Mouse (Mus musculus) embryonic facial prominence, embryonic 14.5 days (tissue): Measurements from ENCODE around the gene Col13a1. TPM values are rescaled to one million over a fixed set of nuclear protein-coding genes. Genes with fewer than 3 reads are reported as not detected.

ENCODE experiments used
- ATAC-seq: fragments of 200-750 bp; cut with Nextera tagmentation; 2 replicates; pipeline ENCODE4 v1.8.0; 2017; ENCODE audit warnings: low read depth, moderate number of reproducible peaks, moderate TSS enrichment
- DNase-seq: peaks from one replicate; pipeline ENCODE4 v3.0.0-alpha.2; 2015; ENCODE audit warnings: low spot score
- H3K27ac ChIP-seq: fragments of 300-500 bp; sonication (generic); replicated peaks from 2 replicates; pipeline ENCODE4 v1.5.1; 2014; ENCODE audit warnings: low read depth, mild to moderate bottlenecking, low read length, moderate library complexity
- H3K27me3 ChIP-seq: fragments of 300-500 bp; sonication (generic); replicated peaks from 2 replicates; pipeline ENCODE4 v1.6.1; 2014; ENCODE audit warnings: low read length; ENCODE audit not compliant: control insufficient read depth, insufficient read depth
- H3K36me3 ChIP-seq: fragments of 300-500 bp; sonication (generic); 2 replicates; pipeline ENCODE4 v1.6.1; 2014; ENCODE audit warnings: low read length, mixed read lengths; ENCODE audit not compliant: control insufficient read depth, insufficient read depth
- H3K4me1 ChIP-seq: fragments of 300-500 bp; sonication (generic); 2 replicates; pipeline ENCODE4 v1.6.1; 2014; ENCODE audit warnings: antibody characterized with exemption, low read length; ENCODE audit not compliant: control insufficient read depth, insufficient read depth
- H3K4me2 ChIP-seq: fragments of 300-500 bp; sonication (generic); 2 replicates; pipeline ENCODE4 v1.6.1; 2014; ENCODE audit warnings: low read depth, mild to moderate bottlenecking, low read length, moderate library complexity, mixed read lengths
- H3K4me3 ChIP-seq: fragments of 300-500 bp; sonication (generic); 2 replicates; pipeline ENCODE4 v1.5.1; 2014; ENCODE audit warnings: low read depth, mild to moderate bottlenecking, low read length
- H3K9ac ChIP-seq: fragments of 300-500 bp; sonication (generic); 2 replicates; pipeline ENCODE4 v1.6.1; 2014; ENCODE audit warnings: low read depth, mild to moderate bottlenecking, low read length, moderate library complexity, mixed read lengths
- H3K9me3 ChIP-seq: fragments of 300-500 bp; sonication (generic); 2 replicates; pipeline ENCODE4 v1.6.1; 2016; ENCODE audit warnings: low read length; ENCODE audit not compliant: control insufficient read depth
- WGBS: fragments of 180-500 bp; shearing (Covaris S2); extraction: QIAGEN DNeasy Blood & Tissue Kit; methylation state at CpG from one replicate; pipeline ENCODE4 v1.1.7; 2014; 5-methylcytosine and 5-hydroxymethylcytosine counted together
- polyA plus RNA-seq: library from polyadenylated mRNA; unstranded; fragments of >200 nt; fragmentation: Nextera tagmentation; extraction: Ambion mirVana; gene quantifications from 2 replicates; pipeline ENCODE4 v1.2.1, GENCODE M21; 2014

The Col13a1 gene
- polyA plus RNA-seq, 1 experiment from 2014 or later = 8.7 TPM

DNA sequence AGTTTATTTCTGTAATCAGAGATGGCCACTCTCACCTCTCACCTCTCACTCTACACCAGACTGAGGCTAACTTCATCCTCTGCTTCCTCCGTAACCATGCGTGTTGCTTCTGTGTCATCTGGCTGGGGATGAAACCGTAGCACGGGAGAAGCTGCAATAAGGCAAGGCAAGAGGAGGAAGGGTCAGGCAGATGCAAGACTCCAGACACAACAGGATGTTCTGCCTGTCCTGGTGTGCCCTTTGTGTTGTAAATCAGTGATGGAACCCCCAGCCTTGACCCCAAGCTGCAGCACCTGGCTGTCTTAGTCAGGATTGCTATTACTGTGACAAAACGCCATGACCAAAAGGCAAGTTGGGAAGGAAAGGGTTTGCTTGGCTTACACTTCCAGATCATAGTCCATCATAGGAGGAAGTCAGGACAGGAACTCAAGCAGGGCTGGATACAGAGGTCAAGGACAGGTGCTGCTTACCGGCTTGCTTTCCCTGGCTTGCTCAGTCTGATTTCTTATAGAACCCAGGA, 31.1 kb upstream of the Col13a1 start:
- H3K4me2 ChIP-seq = no peak overlapping the region
- no peaks in the 10 kb centered on the region for H3K36me3 ChIP-seq
- H3K4me3 ChIP-seq = no peak overlapping the region
- H3K27me3 ChIP-seq = no peaks in the 10 kb centered on the region
- 72% methylated on average over 6 of the region's 6 CpGs for WGBS
- H3K27ac ChIP-seq = no peak overlapping the region
- H3K9ac ChIP-seq = no peak overlapping the region
- DNase-seq (no peak), ATAC-seq (no peak)
- H3K9me3 ChIP-seq = no peaks in the 10 kb centered on the region
- H3K4me1 ChIP-seq = peaks cover 5% of the 10 kb centered on the region; the same call in 1 of the 2 replicates

DNA sequence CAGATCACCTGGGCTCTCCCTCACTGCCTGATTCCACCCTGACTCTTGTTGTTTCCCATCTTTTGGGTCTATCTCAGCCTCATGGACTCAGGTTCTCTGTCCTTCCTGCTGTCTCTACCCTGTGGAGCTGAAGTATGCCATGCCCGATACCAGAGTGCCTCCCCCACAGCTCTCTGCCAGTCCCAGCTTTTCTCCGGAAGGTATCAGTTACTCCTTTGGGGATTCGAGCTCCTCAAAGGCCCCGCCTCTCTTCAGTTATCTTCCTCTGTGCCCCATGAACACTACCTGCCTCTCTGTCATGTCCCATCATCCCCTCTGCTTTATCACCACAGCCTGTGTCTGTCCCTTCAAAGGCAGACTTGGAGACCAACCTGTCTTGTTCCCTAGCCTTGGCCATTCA, 29.1 kb upstream of the Col13a1 start:
- Histone ChIP-seq H3K9me3 (no peaks in the 10 kb centered on the region), H3K27ac (no peak overlapping the region), H3K4me2 (no peak overlapping the region), H3K36me3 (no peaks in the 10 kb centered on the region), H3K27me3 (no peaks in the 10 kb centered on the region), H3K9ac (no peak overlapping the region), H3K4me3 (no peak overlapping the region), H3K4me1 (peaks cover 5% of the 10 kb centered on the region; the same call in 1 of the 2 replicates)
- WGBS = 50% methylated on average over 4 of the region's 4 CpGs
- no peak; the same call in 1 of the 2 replicates for ATAC-seq
- DNase-seq = no peak

DNA sequence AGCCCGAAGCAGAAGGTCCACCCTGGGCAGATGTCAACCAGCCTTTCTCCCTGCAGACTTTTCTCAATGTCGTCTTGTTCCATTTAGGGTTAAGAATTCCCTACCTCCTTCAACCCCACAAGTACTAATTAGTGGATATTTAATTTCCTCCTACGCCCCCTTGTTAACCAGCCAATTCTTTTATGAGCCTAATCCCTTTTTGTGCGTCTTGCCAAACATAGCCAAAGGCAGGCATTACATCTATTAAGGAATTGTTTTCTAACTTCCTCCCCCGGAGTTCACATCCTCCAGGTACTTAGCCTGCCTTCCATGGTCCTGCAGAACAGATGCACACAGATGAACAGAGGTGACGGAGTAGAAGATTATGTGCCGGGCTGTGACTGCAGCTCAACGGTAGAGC, 27.5 kb upstream of the Col13a1 start:
- Histone ChIP-seq H3K36me3 (no peaks in the 10 kb centered on the region), H3K9ac (no peak overlapping the region), H3K4me2 (no peak overlapping the region), H3K9me3 (no peaks in the 10 kb centered on the region), H3K27me3 (no peaks in the 10 kb centered on the region), H3K4me1 (peaks cover 5% of the 10 kb centered on the region; the same call in 1 of the 2 replicates), H3K27ac (no peak overlapping the region), H3K4me3 (no peak overlapping the region)
- ATAC-seq (peak; percentile 66; the same call in 1 of the 2 replicates), DNase-seq (peak; percentile 41)
- 56% methylated on average over 8 of the region's 8 CpGs for WGBS

- Histone ChIP-seq H3K9me3 (no peaks in the 10 kb centered on the region), H3K36me3 (no peaks in the 10 kb centered on the region), H3K27me3 (no peaks in the 10 kb centered on the region), H3K4me2 (no peak overlapping the region), H3K27ac (no peak overlapping the region), H3K9ac (no peak overlapping the region), H3K4me1 (no peaks in the 10 kb centered on the region), H3K4me3 (no peak overlapping the region)
- 75% methylated on average over 1 of the region's 1 CpGs for WGBS
- ATAC-seq (no peak), DNase-seq (no peak)
Measured at GRCm38 (mm10) chr10:62000216-62000615, 21.3 kb upstream of the Col13a1 start.

DNA sequence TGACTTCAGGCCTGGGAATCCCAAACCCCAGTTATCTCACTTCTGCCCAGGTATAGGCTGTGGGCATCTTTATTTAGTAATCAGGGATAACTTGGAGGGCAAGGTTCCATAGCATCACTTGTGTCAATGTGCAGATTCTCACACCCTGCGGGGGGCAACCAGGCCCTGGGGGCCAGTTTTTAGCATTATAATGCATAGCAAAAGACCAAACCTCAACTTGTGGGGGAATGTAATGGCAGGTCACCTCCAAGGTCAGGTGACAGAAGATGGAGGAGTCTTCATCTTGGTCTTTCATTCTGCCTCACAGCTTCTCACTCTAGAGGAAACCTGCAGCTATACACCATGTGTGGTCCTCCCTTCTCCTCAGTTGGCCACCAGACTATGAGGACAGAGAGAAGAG, 20.9 kb upstream of the Col13a1 start:
- Histone ChIP-seq H3K4me3 (no peak overlapping the region), H3K27ac (no peak overlapping the region), H3K27me3 (no peaks in the 10 kb centered on the region), H3K36me3 (no peaks in the 10 kb centered on the region), H3K9me3 (no peaks in the 10 kb centered on the region), H3K9ac (no peak overlapping the region), H3K4me1 (no peaks in the 10 kb centered on the region), H3K4me2 (no peak overlapping the region)
- DNase-seq (no peak), ATAC-seq (no peak)
- WGBS = 87% methylated on average over 1 of the region's 1 CpGs

DNA sequence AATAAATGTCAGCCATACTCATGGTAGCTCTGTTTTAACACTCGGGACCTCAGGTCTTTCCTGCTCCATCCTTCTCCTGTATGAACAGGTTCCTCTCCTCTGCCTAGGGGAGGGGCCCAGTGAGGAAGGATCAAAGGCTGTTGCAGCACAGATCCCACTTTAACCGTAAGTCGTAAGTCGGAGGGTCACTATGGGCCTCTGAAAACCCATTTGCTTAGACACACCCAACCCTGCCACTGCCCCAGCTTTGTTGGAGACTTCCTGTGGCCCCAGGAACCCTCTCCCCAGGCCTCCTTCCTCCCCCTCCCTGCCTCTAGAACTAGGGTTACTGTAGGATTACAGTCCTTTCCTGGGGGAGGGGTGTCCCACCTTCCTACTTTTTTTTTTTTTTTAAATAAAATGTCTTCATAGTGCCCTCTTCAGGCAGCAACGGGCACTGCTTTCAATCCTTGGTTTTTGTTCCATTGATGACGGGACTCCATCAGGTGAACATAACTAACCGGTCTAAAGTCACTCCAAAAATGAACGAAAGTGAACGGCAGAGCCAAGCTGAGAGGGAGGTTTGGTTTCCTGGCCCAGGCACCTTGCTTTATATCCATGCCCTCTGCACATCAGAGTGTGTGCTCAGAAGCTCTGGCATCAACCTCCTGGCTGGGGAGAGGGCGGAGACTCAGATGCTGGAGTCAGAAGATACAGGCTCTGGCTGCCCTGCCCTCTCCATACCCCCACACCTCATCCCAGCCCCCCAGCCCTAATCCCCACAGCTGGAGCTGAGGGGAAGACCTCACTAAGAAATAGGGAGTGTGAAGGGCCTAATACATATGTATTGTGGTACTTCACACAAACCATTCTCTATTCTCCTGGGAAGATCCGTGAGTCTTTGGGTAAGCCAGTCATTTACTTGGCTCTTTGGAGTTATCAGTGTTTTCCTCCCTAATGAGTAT, 12.8 kb upstream of the Col13a1 start:
- Histone ChIP-seq H3K4me1 (no peaks in the 10 kb centered on the region; the same call in 1 of the 2 replicates), H3K36me3 (no peaks in the 10 kb centered on the region), H3K27ac (no peak overlapping the region), H3K9ac (no peak overlapping the region), H3K9me3 (no peaks in the 10 kb centered on the region), H3K4me2 (no peak overlapping the region), H3K4me3 (no peak overlapping the region), H3K27me3 (0 out of 2 replicates have a peak, but pooled peaks cover 4% of the 10 kb centered on the region)
- DNase-seq = no peak
- ATAC-seq = no peak; the same call in 1 of the 2 replicates
- 25% methylated on average over 11 of the region's 11 CpGs for WGBS

DNA sequence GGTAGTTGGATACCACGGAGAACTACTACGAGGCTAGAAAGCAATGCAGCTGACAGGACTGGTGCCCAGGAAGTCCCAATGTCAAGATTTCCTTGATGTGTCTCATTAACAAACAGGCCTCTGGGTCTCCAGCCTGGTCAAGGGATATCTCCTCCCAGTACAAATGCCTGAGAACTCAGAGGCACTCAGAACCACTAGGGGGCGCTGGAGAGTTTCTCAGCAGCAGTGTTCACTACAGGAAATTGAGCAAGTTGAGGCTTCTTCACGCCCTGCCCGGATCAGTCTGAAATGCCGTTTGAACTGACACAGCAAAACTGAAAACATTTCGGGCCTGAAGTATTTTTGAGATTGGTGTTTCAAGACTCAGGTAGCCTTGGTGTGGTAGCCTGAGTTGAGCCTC, 1.5 kb upstream of the Col13a1 start:
- no peaks in the 10 kb centered on the region for H3K36me3 ChIP-seq
- no peak overlapping the region for H3K4me3 ChIP-seq
- ATAC-seq (peak; percentile 50), DNase-seq (peak; percentile 92)
- H3K4me2 ChIP-seq = peak overlapping the region; percentile 34
- peaks cover 11% of the 10 kb centered on the region; the same call in 1 of the 2 replicates for H3K4me1 ChIP-seq
- H3K9me3 ChIP-seq = no peaks in the 10 kb centered on the region
- H3K27me3 ChIP-seq = peaks cover 46% of the 10 kb centered on the region
- H3K9ac ChIP-seq = no peak overlapping the region
- WGBS = 4% methylated on average over 7 of the region's 7 CpGs
- no peak overlapping the region for H3K27ac ChIP-seq

DNA sequence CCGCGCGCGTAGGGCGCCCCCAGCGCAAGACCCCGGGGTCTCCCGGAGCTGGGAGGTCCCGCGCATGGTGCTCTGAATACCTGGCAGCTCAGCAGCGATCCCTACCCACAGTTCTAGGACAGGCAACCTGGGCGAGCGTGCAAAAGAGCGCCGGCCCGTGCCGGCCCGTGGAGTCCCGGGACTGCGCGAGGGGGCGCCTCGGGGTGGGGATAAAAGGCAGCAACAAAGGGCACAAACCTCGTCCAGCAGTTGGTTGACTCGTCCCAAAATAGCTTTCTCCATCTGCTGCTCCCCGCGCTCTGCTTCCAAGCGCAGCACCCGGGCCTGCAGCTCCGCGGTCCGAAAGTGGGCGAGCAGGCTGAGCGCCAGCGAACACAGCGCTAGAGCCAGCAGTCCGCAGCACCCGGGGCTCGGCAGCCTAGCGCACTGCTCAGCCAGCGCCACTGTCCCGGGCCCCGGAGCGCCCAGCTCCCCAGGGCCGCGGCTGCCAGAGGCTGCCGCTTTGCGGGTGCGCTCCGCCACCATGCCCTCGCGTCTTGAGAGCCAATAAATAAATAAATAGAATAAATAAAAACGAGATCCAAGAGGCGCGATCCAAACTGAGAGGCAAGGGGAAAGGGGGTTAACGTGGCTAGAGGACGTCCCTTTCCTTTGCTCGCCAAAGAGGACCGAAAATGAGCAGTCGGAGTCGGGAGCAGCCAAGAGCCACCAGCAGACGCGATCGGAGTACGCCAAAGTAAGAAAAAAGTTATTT, 619 bp downstream of the Col13a1 start:
- H3K9me3 ChIP-seq = no peaks in the 10 kb centered on the region
- H3K4me1 ChIP-seq = peaks cover 11% of the 10 kb centered on the region; the same call in 1 of the 2 replicates
- peak overlapping the region; percentile 54 for H3K4me3 ChIP-seq
- H3K9ac ChIP-seq = peak overlapping the region; percentile 66
- peak overlapping the region; percentile 11 for H3K27ac ChIP-seq
- H3K36me3 ChIP-seq = no peaks in the 10 kb centered on the region
- H3K4me2 ChIP-seq = peak overlapping the region; percentile 97
- H3K27me3 ChIP-seq = peaks cover 46% of the 10 kb centered on the region
- under 1% methylated on average over 61 of the region's 65 CpGs for WGBS
- ATAC-seq (peak; percentile 75), DNase-seq (peak; percentile 43)
